Mouse (Mus musculus): ENCODE results near the gene Gm20388. TPM values are rescaled to one million over a fixed set of nuclear protein-coding genes. Genes with fewer than 3 reads are reported as not detected.

Gene Gm20388
- polyA plus RNA-seq, 1 experiment = 28.1 TPM

DNA sequence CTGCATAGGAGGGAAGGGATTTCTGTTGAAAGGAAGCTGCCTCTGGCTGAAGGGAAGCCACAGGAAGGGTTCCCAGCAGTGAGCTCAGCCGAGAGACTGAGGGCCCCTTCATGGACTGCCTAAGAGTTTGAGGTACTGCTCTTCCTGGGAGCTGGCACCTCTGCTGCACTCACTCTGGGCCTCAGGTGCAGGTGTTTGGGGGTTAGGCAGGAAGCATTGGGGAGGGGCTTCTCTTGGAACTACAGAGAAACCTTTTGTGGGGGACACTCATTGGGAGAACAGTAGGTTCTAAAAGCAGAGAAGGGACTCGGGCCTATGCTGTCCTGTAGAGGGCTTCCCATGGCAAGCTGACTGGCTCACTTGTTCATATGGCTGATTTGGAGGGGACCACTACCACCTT is 4323.9 kb downstream of the Gm20388 start:
- H3K9ac ChIP-seq (ENCODE audit: low read depth, poor library complexity, severe bottlenecking) = no peak overlapping the region
- no peaks in the 10 kb centered on the region for H3K36me3 ChIP-seq (ENCODE audit: control insufficient read depth, insufficient read depth, low read length, poor library complexity, severe bottlenecking)
- TF ChIP-seq CTCF (IDR thresholded peaks at IDR 0.05; ENCODE audit: low read depth, low read length) = no peak
- no peak for TF ChIP-seq POLR2A (IDR thresholded peaks at IDR 0.05; ENCODE audit: insufficient read depth, low read length)
- TF ChIP-seq EP300 (IDR thresholded peaks at IDR 0.05; ENCODE audit: insufficient read depth, low read depth, low read length) = no peak
- H3K4me3 ChIP-seq (ENCODE audit: low read depth, low read length) = no peak overlapping the region
- no peaks in the 10 kb centered on the region for H3K27me3 ChIP-seq (ENCODE audit: control insufficient read depth, insufficient read depth, low read length, poor library complexity, severe bottlenecking)
- H3K4me1 ChIP-seq (ENCODE audit: control insufficient read depth, insufficient read depth, low read length) = peaks cover 17% of the 10 kb centered on the region
- no peaks in the 10 kb centered on the region for H3K9me3 ChIP-seq (replicated peaks; ENCODE audit: control insufficient read depth, insufficient read depth, low read length, poor library complexity, severe bottlenecking)
- no peak overlapping the region for H3K27ac ChIP-seq (ENCODE audit: insufficient read depth, low read length)

- Histone ChIP-seq H3K36me3 (ENCODE audit: control insufficient read depth, insufficient read depth, low read length, poor library complexity, severe bottlenecking) (no peaks in the 10 kb centered on the region), H3K4me1 (ENCODE audit: control insufficient read depth, insufficient read depth, low read length) (peaks cover 13% of the 10 kb centered on the region), H3K27ac (ENCODE audit: insufficient read depth, low read length) (no peak overlapping the region), H3K9ac (ENCODE audit: low read depth, poor library complexity, severe bottlenecking) (0 out of 2 replicates have a peak overlapping the region, but pooled peaks have one; percentile 15), H3K27me3 (ENCODE audit: control insufficient read depth, insufficient read depth, low read length, poor library complexity, severe bottlenecking) (no peaks in the 10 kb centered on the region), H3K4me3 (ENCODE audit: low read depth, low read length) (no peak overlapping the region), H3K9me3 (replicated peaks; ENCODE audit: control insufficient read depth, insufficient read depth, low read length, poor library complexity, severe bottlenecking) (no peaks in the 10 kb centered on the region)
- TF ChIP-seq CTCF (IDR thresholded peaks at IDR 0.05; ENCODE audit: low read depth, low read length) = no peak
- TF ChIP-seq EP300 (IDR thresholded peaks at IDR 0.05; ENCODE audit: insufficient read depth, low read depth, low read length) = peak; percentile 64; the same call in 1 of the 2 replicates
- no peak for TF ChIP-seq POLR2A (IDR thresholded peaks at IDR 0.05; ENCODE audit: insufficient read depth, low read length)
These were observed 4324.9 kb downstream of the Gm20388 start for GRCm38 (mm10) chr8:124235536-124235935.

GRCm38 (mm10) chr8:124239350-124239749 is 4328.7 kb downstream of the Gm20388 start:
- no peak overlapping the region for H3K4me3 ChIP-seq (ENCODE audit: low read depth, low read length)
- TF ChIP-seq EP300 (IDR thresholded peaks at IDR 0.05; ENCODE audit: insufficient read depth, low read depth, low read length) (no peak), POLR2A (IDR thresholded peaks at IDR 0.05; ENCODE audit: insufficient read depth, low read length) (no peak), CTCF (IDR thresholded peaks at IDR 0.05; ENCODE audit: low read depth, low read length) (no peak)
- peaks cover 13% of the 10 kb centered on the region for H3K4me1 ChIP-seq (ENCODE audit: control insufficient read depth, insufficient read depth, low read length)
- H3K36me3 ChIP-seq (ENCODE audit: control insufficient read depth, insufficient read depth, low read length, poor library complexity, severe bottlenecking) = no peaks in the 10 kb centered on the region; the same call in 1 of the 2 replicates
- H3K9me3 ChIP-seq (replicated peaks; ENCODE audit: control insufficient read depth, insufficient read depth, low read length, poor library complexity, severe bottlenecking) = peaks cover 9% of the 10 kb centered on the region
- H3K9ac ChIP-seq (ENCODE audit: low read depth, poor library complexity, severe bottlenecking) = no peak overlapping the region
- no peaks in the 10 kb centered on the region for H3K27me3 ChIP-seq (ENCODE audit: control insufficient read depth, insufficient read depth, low read length, poor library complexity, severe bottlenecking)
- no peak overlapping the region for H3K27ac ChIP-seq (ENCODE audit: insufficient read depth, low read length)

- Histone ChIP-seq H3K27ac (ENCODE audit: insufficient read depth, low read length) (no peak overlapping the region), H3K27me3 (ENCODE audit: control insufficient read depth, insufficient read depth, low read length, poor library complexity, severe bottlenecking) (no peaks in the 10 kb centered on the region), H3K36me3 (ENCODE audit: control insufficient read depth, insufficient read depth, low read length, poor library complexity, severe bottlenecking) (no peaks in the 10 kb centered on the region; the same call in 1 of the 2 replicates), H3K9me3 (replicated peaks; ENCODE audit: control insufficient read depth, insufficient read depth, low read length, poor library complexity, severe bottlenecking) (peaks cover 9% of the 10 kb centered on the region), H3K9ac (ENCODE audit: low read depth, poor library complexity, severe bottlenecking) (no peak overlapping the region), H3K4me3 (ENCODE audit: low read depth, low read length) (no peak overlapping the region), H3K4me1 (ENCODE audit: control insufficient read depth, insufficient read depth, low read length) (peaks cover 7% of the 10 kb centered on the region)
- TF ChIP-seq POLR2A (IDR thresholded peaks at IDR 0.05; ENCODE audit: insufficient read depth, low read length) = no peak
These were observed 4330.3 kb downstream of the Gm20388 start for GRCm38 (mm10) chr8:124240932-124241331.

GRCm38 (mm10) chr8:124242208-124242607 is 4331.6 kb downstream of the Gm20388 start:
- no peak overlapping the region for H3K27ac ChIP-seq (ENCODE audit: insufficient read depth, low read length)
- TF ChIP-seq CTCF (IDR thresholded peaks at IDR 0.05; ENCODE audit: low read depth, low read length) (no peak), EP300 (IDR thresholded peaks at IDR 0.05; ENCODE audit: insufficient read depth, low read depth, low read length) (no peak), POLR2A (IDR thresholded peaks at IDR 0.05; ENCODE audit: insufficient read depth, low read length) (no peak)
- no peak overlapping the region for H3K4me3 ChIP-seq (ENCODE audit: low read depth, low read length)
- peaks cover 9% of the 10 kb centered on the region for H3K9me3 ChIP-seq (replicated peaks; ENCODE audit: control insufficient read depth, insufficient read depth, low read length, poor library complexity, severe bottlenecking)
- H3K4me1 ChIP-seq (ENCODE audit: control insufficient read depth, insufficient read depth, low read length) = peaks cover 3% of the 10 kb centered on the region
- no peak overlapping the region for H3K9ac ChIP-seq (ENCODE audit: low read depth, poor library complexity, severe bottlenecking)
- H3K36me3 ChIP-seq (ENCODE audit: control insufficient read depth, insufficient read depth, low read length, poor library complexity, severe bottlenecking) = no peaks in the 10 kb centered on the region; the same call in 1 of the 2 replicates
- H3K27me3 ChIP-seq (ENCODE audit: control insufficient read depth, insufficient read depth, low read length, poor library complexity, severe bottlenecking) = no peaks in the 10 kb centered on the region

GRCm38 (mm10) chr8:124242913-124243312 is 4332.3 kb downstream of the Gm20388 start:
- no peaks in the 10 kb centered on the region for H3K27me3 ChIP-seq (ENCODE audit: control insufficient read depth, insufficient read depth, low read length, poor library complexity, severe bottlenecking)
- peaks cover 9% of the 10 kb centered on the region for H3K9me3 ChIP-seq (replicated peaks; ENCODE audit: control insufficient read depth, insufficient read depth, low read length, poor library complexity, severe bottlenecking)
- no peaks in the 10 kb centered on the region; the same call in 1 of the 2 replicates for H3K36me3 ChIP-seq (ENCODE audit: control insufficient read depth, insufficient read depth, low read length, poor library complexity, severe bottlenecking)
- H3K4me3 ChIP-seq (ENCODE audit: low read depth, low read length) = no peak overlapping the region
- no peak overlapping the region for H3K9ac ChIP-seq (ENCODE audit: low read depth, poor library complexity, severe bottlenecking)
- no peak for TF ChIP-seq CTCF (IDR thresholded peaks at IDR 0.05; ENCODE audit: low read depth, low read length)
- TF ChIP-seq EP300 (IDR thresholded peaks at IDR 0.05; ENCODE audit: insufficient read depth, low read depth, low read length) = no peak
- no peak for TF ChIP-seq POLR2A (IDR thresholded peaks at IDR 0.05; ENCODE audit: insufficient read depth, low read length)
- peaks cover 3% of the 10 kb centered on the region for H3K4me1 ChIP-seq (ENCODE audit: control insufficient read depth, insufficient read depth, low read length)
- no peak overlapping the region for H3K27ac ChIP-seq (ENCODE audit: insufficient read depth, low read length)

All from ES-Bruce4 (cell line).